Mouse (Mus musculus) E14TG2a.4 (cell line): ENCODE results near the gene Nhs.

Experiments used
- CTCF ChIP-seq: conservative IDR thresholded peaks from 2 replicates; pipeline ENCODE4 v1.5.1; 2014; ENCODE audit warnings: low read length
- POU5F1 ChIP-seq: IDR thresholded peaks from 2 replicates; pipeline ENCODE4 v1.6.1; 2014; ENCODE audit warnings: low read length, borderline replicate concordance

GRCm38 (mm10) chrX:162098364-162098763 lies 61.2 kb downstream of the Nhs start:
- TF ChIP-seq CTCF (no peak), POU5F1 (no peak)
